Mouse (Mus musculus): ENCODE data around the gene Vtn. TPM values are rescaled to one million over a fixed set of nuclear protein-coding genes. Genes with fewer than 3 reads are reported as not detected.
A peak's percentile ranks its signal among the peaks of the same experiment; 100 is the strongest.

Gene Vtn
- polyA plus RNA-seq, 1 experiment: 182 TPM

DNA sequence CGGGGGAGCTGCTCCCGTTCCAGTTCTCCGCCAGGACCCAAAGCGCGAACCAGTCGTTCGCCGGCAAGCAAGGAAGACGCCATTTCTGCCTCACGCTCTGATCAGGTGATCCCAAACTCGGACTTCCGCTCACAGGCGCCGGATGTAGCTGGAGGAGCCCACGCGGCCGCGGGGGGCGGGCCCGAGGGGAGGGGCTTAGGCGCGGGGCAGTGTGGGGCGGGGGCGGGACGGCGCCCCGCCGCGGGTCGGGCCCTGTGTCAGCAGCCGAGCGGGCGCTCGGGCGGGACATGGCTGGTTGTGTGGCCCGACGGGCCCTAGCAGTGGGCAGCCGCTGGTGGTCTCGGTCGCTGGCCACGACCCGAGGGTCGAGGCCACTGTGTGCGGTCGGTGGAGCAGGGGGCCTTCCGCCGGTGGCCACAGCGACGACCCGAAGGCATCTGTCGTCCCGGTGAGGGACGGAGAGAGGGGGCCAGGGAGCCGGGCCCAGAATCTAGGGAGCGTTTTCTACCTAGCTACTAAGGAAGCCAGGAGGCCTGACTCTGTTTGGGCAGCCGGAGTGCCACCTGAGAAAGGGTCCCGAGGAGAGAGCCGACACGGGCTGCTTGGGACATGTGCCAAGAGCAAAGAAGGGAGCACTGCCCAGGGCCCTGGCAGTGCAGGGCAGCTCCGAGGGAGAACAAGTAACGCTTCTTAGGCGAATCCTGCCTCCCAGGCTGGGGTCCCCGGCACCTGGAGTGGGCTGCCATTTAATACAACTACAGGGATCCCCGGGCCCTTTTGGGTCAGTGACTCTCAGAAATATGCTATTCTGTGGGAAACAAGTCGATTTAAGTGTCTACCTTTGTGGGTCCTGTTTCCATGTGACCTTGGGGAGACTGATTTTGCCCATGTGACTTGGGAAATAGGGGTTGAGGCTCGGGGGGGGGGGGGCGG, 13.4 kb downstream of the Vtn start, which contains the start of the genes Tmem199 and Poldip2:
Gene Tmem199, minus strand, starts transcription at position 148 of the 933 bp plus-strand sequence.
Gene Poldip2, plus strand, starts transcription at position 169 of the 933 bp plus-strand sequence.
- Histone ChIP-seq H3K4me1 (ENCODE audit: control insufficient read depth, insufficient read depth, low read length) (peaks cover 5% of the 10 kb centered on the region; the same call in 1 of the 2 replicates), H3K4me3 (ENCODE audit: insufficient read depth, low read length) (peak within 1 kb of the TSS; percentile 52), H3K27ac (ENCODE audit: insufficient read depth, low read length) (peak within 1 kb of the TSS; percentile 92)
- TF ChIP-seq CTCF (IDR thresholded peaks at IDR 0.05; ENCODE audit: extremely low read depth, insufficient read depth, low read length) (no peak), POLR2A (IDR thresholded peaks at IDR 0.05; ENCODE audit: extremely low read depth, insufficient read depth, low read length) (peak; percentile 83)

- TF ChIP-seq CTCF (IDR thresholded peaks at IDR 0.05; ENCODE audit: extremely low read depth, insufficient read depth, low read length) (no peak), POLR2A (IDR thresholded peaks at IDR 0.05; ENCODE audit: extremely low read depth, insufficient read depth, low read length) (no peak)
- Histone ChIP-seq H3K4me3 (ENCODE audit: insufficient read depth, low read length) (peak overlapping the region; percentile 52; the same call in 1 of the 2 replicates), H3K27ac (ENCODE audit: insufficient read depth, low read length) (no peak overlapping the region), H3K4me1 (ENCODE audit: control insufficient read depth, insufficient read depth, low read length) (peaks cover 5% of the 10 kb centered on the region; the same call in 1 of the 2 replicates)
These were observed 14.4 kb downstream of the Vtn start for GRCm38 (mm10) chr11:78513106-78513790.

DNA sequence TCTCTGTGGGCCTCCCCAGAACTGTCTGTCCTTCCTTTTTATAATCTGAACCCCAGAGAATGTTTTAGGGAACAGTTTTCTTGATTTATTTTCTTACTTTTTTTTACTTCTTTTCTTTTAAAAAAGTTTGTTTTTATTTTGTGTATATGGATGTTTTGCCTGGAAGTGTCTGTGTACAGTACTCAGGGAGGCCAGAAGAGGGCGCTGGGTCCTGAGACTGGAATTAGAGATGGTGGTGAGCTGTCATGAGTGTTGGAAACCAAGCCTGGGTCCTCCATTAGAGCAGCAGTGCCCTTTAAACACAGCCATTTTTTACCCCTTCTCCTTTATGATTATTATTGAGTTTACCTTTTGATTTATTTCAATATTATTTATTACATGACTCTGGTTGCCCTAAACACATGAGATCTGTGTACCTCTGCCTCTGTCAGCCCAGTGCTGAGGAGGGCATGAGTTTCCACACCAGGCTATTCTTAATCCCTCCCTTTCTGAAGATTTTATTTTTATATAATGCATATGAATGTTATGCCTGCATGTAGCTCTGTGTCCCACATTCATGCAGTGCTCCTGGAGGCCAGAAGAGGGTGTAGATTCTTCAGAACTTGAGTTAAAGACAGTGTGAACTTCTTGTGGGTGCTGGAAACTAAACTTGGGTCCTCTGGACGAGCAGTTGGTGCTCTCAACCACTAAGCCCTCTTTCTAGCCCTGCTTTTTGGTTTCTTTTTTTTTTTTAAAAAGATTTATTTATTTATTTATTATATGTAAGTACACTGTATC, 16.8 kb downstream of the Vtn start:
- peaks cover 5% of the 10 kb centered on the region; the same call in 1 of the 2 replicates for H3K4me1 ChIP-seq (ENCODE audit: control insufficient read depth, insufficient read depth, low read length)
- H3K4me3 ChIP-seq (ENCODE audit: insufficient read depth, low read length): no peak overlapping the region
- H3K27ac ChIP-seq (ENCODE audit: insufficient read depth, low read length): no peak overlapping the region
- TF ChIP-seq CTCF (IDR thresholded peaks at IDR 0.05; ENCODE audit: extremely low read depth, insufficient read depth, low read length) (no peak), POLR2A (IDR thresholded peaks at IDR 0.05; ENCODE audit: extremely low read depth, insufficient read depth, low read length) (no peak)

GRCm38 (mm10) chr11:78518931-78519330, 20.0 kb downstream of the Vtn start:
- no peaks in the 10 kb centered on the region for H3K4me1 ChIP-seq (ENCODE audit: control insufficient read depth, insufficient read depth, low read length)
- H3K27ac ChIP-seq (ENCODE audit: insufficient read depth, low read length): no peak overlapping the region
- TF ChIP-seq POLR2A (IDR thresholded peaks at IDR 0.05; ENCODE audit: extremely low read depth, insufficient read depth, low read length) (no peak), CTCF (IDR thresholded peaks at IDR 0.05; ENCODE audit: extremely low read depth, insufficient read depth, low read length) (no peak)
- no peak overlapping the region for H3K4me3 ChIP-seq (ENCODE audit: insufficient read depth, low read length)

DNA sequence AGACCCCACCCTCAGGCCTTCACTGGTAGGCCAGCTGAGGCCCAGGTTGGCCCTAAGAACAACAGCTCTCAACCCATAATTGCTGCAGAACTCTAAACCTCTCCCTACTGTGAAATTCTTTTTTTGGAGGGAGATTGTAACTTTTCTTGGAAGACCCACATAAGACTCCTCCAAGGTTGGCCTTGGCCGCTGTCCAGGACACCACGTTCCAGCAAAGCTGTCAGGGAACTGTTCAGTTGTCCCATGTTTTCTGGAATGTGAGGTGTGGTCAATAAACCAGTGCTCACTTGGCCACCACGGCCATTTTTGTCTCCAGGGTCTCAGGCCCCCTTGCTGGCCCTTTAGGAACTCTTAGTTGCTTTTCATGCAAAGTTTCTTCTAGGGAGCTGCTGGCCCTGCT, 23.0 kb downstream of the Vtn start:
- no peak overlapping the region for H3K27ac ChIP-seq (ENCODE audit: insufficient read depth, low read length)
- no peaks in the 10 kb centered on the region for H3K4me1 ChIP-seq (ENCODE audit: control insufficient read depth, insufficient read depth, low read length)
- H3K4me3 ChIP-seq (ENCODE audit: insufficient read depth, low read length): no peak overlapping the region
- TF ChIP-seq POLR2A (IDR thresholded peaks at IDR 0.05; ENCODE audit: extremely low read depth, insufficient read depth, low read length) (no peak), CTCF (IDR thresholded peaks at IDR 0.05; ENCODE audit: extremely low read depth, insufficient read depth, low read length) (no peak)

DNA sequence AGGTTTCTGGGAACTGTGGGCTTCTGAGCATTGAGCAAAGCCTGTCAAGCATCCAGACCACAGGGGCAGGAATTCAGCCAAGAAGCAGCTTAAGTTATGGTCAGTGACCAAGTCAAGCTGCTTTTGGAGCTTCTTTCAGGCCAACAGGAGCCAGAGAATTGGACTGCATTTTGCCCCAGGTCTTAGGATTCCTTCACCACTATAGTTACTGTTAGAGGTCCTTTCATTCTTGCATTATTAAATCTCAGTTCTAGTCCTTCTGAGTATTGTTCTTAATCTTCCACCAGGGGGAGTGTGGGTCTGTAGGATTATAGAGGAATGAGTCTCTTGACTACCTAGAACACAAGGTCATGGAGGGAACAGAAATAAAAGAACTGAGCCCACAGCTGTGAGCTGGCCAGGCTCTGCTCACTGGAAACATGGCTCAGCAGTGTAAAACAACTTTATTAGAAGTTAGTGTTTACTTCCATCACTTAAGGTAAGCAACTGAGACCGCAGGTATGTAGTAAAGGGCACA, 23.6 kb downstream of the Vtn start:
- Histone ChIP-seq H3K27ac (ENCODE audit: insufficient read depth, low read length) (no peak overlapping the region), H3K4me1 (ENCODE audit: control insufficient read depth, insufficient read depth, low read length) (no peaks in the 10 kb centered on the region), H3K4me3 (ENCODE audit: insufficient read depth, low read length) (no peak overlapping the region)
- TF ChIP-seq CTCF (IDR thresholded peaks at IDR 0.05; ENCODE audit: extremely low read depth, insufficient read depth, low read length) (0 out of 2 replicates have a peak, but pooled peaks have one; percentile 16), POLR2A (IDR thresholded peaks at IDR 0.05; ENCODE audit: extremely low read depth, insufficient read depth, low read length) (no peak)

- H3K27ac ChIP-seq (ENCODE audit: insufficient read depth, low read length): peak overlapping the region; percentile 70
- H3K4me1 ChIP-seq (ENCODE audit: control insufficient read depth, insufficient read depth, low read length): no peaks in the 10 kb centered on the region
- no peak overlapping the region for H3K4me3 ChIP-seq (ENCODE audit: insufficient read depth, low read length)
- TF ChIP-seq CTCF (IDR thresholded peaks at IDR 0.05; ENCODE audit: extremely low read depth, insufficient read depth, low read length) (no peak), POLR2A (IDR thresholded peaks at IDR 0.05; ENCODE audit: extremely low read depth, insufficient read depth, low read length) (no peak)
These were observed 24.5 kb downstream of the Vtn start for GRCm38 (mm10) chr11:78523241-78523955.

DNA sequence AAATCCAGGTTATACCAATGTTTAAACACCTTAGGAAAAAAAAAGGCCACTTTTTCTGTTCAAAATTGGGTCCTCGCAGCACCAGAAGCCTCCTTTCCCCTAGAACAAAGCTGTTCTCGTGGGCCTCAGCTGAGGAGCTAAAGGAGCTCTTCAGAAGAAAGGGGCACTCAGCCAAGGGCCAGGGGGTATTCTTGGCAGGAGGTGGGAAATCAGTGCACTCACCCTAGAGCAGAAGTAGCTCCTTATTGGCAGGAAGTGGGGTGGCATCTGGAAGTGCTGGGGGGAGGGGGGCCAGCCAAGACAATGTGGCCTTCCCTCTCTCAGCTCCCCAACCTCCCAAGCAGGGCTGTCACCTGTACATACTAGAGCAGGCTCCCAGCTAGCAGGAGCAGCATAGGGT, 25.9 kb downstream of the Vtn start:
- H3K27ac ChIP-seq (ENCODE audit: insufficient read depth, low read length): no peak overlapping the region
- no peak for TF ChIP-seq CTCF (IDR thresholded peaks at IDR 0.05; ENCODE audit: extremely low read depth, insufficient read depth, low read length)
- TF ChIP-seq POLR2A (IDR thresholded peaks at IDR 0.05; ENCODE audit: extremely low read depth, insufficient read depth, low read length): no peak
- no peaks in the 10 kb centered on the region for H3K4me1 ChIP-seq (ENCODE audit: control insufficient read depth, insufficient read depth, low read length)
- no peak overlapping the region for H3K4me3 ChIP-seq (ENCODE audit: insufficient read depth, low read length)
